Mouse (Mus musculus): ENCODE results near the gene A630089N07Rik.

The A630089N07Rik gene

DNA sequence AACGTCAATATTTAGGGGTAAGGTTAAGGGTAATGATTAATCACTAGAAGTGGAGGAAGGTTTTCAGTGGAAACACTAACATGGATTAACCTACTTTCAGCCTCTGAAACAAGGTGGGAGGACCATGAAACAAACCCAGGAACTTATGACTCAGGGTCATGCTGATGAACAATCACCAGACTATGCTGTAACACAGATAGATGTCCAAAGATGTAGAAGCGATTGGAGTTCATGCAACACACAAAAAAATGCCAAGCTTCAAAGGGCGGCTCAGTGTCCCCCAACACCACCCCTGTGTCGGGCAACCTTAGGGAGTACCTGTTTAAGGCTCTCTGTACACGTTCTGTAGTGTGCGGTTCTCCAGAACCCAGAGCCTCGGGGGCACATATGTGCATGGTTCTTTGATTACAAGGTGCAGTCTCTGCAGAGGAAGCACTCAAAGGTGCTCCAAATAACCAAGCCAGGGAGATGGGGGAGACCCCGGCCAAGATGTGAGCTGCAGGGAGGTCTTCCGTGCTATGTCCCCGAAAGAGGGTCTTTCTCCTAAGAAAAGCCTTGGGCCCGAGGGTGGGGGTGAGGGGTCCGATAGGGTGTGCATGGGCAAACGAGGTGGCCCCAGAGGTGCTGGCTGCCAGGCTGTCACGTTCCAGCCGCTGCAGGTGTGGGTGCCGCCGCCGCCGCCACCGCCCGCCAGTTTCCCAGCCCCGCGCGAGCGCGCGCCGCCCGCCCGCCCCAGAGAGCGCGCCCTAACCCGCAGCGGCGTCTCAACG, 120.7 kb downstream of the A630089N07Rik start:
- no peak for DNase-seq

GRCm38 (mm10) chr16:97960348-97960747, 121.9 kb downstream of the A630089N07Rik start:
- DNase-seq: no peak

GRCm38 (mm10) chr16:97958401-97958973, 123.8 kb downstream of the A630089N07Rik start:
- no peak for DNase-seq

DNA sequence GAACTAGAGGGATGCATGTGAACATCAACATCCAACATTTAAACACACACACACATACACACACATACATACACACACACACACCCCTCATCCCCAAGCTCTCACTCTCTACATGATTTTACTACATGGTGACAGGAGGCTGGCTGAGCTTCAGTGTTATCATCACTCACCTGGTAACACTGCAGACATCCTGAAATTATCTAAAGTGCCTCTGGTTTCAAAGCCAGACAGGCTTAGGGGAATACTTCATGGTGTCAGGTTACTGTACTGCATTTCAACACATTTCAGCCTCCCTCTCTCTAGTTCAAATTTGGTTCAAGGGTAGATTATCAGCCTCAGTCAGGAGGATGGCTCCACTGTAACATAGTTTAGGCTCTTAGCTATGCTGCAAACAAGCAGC, 124.6 kb downstream of the A630089N07Rik start:
- no peak for DNase-seq

DNA sequence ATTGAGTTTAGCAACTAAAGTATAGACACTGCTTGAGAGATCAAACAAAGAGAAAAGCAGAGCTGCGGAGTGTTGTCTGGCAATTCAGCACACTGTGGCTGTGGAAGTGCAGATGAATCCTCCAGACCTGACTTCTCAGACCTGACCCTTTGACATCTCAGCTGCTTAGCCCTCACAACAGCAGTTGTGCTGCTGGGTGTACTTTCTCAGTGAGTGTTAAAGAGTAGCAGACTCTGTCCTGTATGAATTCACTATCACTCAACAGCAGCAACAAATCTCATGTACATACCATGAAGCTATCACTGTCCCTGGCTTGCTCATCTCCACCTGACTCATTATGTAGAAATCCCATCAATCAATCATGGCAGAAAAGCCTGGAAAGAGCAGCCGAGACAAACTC, 126.2 kb downstream of the A630089N07Rik start:
- no peak for DNase-seq

DNA sequence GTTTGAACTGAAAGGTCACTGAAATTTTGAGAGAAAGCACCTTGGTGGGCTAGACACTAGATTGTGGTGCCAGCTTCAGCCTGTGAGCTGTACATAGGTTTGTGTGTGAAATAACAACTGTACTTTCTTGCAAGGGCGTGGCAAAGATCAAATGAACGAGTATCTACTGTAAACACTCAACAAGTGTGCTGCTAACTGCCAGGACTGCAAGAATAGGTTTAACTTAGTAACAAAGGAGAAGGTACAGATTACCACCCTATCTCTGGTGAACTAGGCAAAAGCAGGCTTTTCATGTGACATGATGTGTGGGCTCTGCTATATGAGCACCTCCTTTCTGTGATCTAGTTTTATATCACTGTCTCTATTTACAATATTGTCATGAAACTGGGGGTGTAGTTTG, 128.9 kb downstream of the A630089N07Rik start:
- DNase-seq: no peak

DNA sequence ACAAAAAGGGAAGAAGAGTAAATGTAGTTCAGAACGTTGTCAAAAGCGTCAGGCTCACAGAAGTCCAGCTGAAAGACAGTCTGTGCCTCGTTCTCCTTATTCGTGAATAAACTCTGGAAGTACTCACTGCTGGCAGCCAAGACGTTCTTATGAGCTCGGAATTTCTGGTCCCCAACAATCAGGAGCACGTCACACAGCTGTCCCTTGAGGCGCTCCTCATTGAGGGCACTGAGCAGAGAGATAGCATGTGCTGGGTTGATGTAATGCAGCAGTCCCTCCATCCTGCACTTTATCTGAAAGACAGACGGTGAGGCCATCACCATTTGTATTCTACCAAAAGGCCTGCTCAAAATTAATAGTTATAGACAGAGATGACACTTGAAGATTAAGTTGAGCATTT, 129.4 kb downstream of the A630089N07Rik start:
- no peak for DNase-seq

GRCm38 (mm10) chr16:97952371-97952770, 129.9 kb downstream of the A630089N07Rik start:
- DNase-seq: no peak
